Mouse (Mus musculus) 3T3-L1 (cell line): ENCODE data around the gene Ryr3.

Source experiments
- DNase-seq: peaks from one replicate; pipeline ENCODE4 v3.0.0-alpha.2; 2015; ENCODE audit warnings: low read depth, low spot score

Gene Ryr3

DNA sequence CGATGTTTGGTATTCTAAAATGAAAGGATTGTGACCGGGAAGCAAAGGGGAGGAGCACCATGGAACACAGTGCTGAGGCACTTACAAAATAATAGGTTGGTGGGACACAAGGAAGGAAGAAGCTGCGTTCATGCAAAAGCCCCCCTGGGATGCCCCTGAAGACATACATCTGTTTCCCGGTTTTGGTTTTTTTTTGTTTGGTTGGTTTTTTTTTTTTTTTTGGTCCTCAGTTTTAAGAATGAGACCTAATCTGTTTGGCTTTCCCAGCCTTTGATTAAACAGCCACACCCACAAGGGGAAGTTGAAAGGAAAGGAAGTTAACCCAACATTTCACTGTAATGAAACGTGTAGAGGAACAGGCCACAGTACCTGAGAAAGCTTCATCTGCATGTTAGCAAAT lies 560.8 kb downstream of the Ryr3 start:
- no peak for DNase-seq

DNA sequence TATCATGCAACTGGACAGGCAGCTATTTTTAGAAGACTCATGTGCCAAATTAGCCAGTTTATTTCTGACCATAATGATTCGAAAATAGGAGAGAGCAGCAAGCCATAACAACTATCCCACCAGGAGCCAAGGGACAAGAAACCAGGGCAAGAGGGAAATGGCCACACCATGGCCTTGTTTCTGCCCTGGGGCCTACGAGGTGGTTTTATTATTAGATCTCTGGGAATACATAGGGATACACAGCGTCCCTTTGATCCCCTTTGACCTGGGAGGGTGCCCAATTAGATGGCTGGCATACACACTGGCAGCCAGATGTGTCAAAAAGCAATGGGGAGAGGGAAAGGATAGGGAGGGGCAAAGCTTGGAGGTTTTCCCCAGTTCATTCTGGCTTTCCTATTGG lies 563.1 kb downstream of the Ryr3 start:
- DNase-seq, result no peak

DNA sequence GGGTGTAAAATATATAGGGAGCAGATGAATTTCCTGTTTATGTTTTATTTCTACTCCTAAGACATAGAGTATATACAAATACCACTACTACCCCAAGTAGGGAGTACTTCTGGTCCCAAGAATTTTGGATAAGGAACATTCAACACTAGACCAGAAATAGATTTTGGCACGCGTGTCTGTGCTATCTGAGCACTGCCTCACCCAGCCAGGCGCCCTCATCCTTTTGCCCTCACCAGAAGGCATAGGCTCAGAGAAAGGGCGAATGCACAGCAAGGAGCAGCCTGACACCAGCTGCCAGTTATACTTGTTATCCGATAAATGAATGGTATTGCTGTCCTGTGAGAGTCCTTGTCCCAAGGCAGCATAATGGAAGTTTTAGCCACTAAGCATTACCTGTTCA lies 579.7 kb downstream of the Ryr3 start:
- no peak for DNase-seq

DNA sequence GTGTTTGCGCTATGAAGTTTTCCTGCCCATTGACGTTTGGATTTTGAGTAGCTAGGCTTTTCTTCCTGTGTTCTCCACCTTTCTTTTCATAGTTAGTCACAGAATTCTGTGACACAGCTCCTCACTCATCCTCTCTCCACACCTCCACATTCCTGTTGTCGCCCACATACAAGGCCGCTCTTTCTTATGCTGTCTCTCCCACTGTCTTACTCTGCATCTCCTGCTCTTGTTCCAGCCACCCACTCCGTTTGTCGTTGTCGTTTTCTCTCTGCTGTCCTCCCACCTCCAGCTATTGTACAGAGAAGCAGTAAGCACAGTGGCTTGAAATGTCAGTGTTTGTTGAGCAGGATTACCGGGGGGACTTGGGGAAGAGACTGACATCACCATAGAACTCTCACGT lies 584.4 kb downstream of the Ryr3 start:
- DNase-seq, result no peak

DNA sequence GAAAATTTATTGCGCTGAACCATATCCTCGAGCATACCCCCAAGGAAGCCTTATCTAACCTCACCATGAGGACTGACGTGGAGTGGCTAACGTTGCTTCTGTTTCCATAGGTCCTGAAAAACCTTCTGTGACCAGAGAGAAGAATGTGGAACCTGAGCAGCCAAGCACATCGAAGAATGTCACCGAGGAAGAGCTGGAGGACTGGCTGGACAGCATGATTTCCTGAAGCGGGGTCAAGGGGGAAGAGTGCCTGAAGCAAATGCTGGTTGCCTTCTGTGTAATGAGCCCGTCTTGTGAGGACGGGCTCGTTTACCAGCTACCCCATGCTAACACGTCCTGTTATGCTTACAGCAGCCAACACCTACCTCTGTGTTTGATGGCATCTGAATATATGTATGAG lies 586.2 kb downstream of the Ryr3 start:
- DNase-seq, result no peak

DNA sequence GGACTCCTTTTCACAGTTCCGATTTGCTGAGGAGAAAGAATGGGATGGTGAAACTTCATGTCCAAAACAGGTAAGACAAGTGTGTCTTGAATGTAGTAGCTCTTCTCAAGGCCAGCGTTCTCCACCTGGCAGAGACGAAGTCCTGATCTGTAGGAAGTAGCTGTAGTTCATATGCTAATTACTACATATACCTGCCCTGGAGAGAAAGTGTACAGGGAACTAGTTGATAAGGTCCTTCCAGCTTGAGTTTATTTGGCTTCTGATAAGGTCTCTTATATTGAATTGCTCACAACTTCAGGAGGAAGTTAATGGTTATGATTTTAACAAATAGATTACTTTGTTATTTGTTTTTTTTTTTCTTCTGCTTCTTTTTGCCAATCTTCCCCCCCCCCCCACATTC lies 591.7 kb downstream of the Ryr3 start:
- DNase-seq, result no peak

DNA sequence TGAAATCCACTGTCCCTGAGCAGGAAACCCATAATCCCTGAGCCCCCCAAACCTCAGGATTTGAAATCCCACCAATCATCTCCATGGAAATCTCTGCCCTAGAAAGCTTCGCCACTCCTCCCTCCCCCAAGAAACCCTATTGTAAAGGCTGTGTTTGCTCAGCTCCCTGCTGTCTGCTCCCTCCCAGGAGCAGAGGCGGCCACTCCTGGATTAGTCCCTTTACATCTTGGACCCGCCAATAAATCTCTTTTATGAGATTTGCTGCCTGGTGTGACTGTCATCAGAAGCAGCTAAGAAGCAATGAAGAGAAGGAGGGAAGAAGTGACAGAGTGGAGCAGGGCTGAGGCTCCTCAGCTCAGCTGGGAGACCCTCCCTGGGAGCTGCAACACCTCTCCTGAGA lies 599.7 kb downstream of the Ryr3 start:
- no peak for DNase-seq

DNA sequence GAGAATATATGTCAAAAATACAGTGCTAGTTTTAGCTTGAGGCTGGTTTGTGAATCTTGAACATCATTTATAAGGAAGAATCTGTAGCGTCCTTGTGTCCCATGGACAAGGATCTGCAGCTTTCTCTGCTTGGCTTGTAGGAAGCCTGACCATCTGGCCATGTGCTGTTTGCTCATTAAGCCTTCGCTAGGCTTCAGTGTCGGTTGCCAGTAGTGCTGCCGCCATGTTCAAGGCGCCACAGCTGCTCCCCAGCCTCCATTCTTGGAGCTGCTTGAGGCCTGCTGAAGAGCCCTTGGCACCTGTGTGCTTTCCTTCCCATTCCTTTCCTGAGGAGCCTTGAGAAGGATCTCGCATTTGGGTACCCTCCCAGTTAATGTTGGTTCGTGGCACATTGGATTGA lies 602.5 kb downstream of the Ryr3 start:
- no peak for DNase-seq

DNA sequence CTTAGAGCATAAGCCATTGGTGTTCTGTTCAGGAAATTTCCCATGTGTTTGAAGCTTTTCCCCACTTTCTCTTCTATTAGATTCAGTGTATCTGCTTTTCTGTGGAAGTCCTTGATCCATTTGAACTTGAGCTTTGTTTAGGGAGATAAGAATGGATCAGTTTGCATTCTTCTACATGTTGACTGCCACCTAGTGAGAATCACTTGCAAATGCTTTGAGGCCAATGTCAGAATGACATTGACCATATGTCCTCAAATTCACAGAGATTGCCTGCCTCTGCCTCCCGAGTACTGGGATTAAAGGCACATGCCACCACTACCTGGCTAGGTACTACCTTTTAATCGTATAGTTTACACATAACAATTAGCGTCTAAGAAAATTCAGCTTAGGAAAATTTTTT lies 604.3 kb downstream of the Ryr3 start:
- DNase-seq, result peak; percentile 38

DNA sequence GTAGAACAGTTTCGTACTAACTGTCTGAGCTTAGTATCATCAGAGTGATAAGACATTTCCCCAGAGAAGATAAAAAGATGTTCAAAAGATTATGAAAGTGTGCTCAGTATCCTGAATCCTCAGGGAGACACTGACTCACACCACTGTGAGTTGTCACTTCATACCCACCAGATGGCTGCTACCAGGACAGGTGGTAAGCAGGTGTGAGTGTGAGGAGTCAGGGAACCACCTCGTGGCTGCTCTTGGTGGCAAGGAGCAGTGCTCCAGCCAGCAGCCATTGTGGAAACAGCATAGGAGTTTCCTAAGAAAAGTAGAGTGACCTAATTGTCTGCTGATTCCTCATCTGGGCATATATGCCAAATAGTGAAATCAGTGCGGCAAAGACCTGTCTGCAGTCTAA lies 610.4 kb downstream of the Ryr3 start:
- no peak for DNase-seq

DNA sequence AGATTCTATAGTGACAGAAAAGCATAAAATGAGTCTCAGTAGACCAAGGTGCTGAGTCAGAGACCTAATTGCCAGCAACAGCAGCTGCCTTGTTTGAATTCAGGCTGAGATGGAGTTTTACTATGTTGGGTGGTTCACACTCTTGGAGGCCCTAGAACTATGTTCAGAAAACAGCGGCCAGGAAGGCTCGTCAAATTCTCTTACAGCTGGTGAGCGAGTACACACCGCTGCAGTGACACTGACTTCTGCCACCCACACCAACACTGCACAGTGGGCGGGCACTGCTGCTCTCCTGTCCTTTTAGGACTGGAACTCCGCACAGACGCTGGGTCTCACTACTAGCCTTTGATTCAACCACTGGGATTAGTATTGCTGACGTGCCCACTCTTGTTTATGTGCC lies 614.4 kb downstream of the Ryr3 start:
- DNase-seq, result no peak

DNA sequence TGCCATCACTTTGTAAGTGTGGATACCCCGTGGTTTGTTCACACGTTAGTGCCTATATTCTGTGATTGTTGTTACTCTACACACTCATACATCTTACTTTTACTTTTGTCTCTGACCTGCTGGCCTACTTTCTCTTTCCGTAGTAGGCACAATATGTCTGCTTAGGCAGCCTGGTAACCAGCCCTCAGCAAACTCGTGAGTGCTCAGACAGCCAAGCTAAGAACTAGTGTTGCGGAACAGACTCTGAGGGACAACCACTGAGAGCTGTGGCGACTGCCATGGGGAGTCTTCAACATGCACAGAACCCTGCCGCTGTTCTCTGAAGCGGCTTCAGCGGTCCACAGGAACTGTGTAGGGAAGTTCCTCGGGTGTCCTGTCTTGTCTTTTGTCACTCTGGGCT lies 616.7 kb downstream of the Ryr3 start:
- DNase-seq, result no peak

DNA sequence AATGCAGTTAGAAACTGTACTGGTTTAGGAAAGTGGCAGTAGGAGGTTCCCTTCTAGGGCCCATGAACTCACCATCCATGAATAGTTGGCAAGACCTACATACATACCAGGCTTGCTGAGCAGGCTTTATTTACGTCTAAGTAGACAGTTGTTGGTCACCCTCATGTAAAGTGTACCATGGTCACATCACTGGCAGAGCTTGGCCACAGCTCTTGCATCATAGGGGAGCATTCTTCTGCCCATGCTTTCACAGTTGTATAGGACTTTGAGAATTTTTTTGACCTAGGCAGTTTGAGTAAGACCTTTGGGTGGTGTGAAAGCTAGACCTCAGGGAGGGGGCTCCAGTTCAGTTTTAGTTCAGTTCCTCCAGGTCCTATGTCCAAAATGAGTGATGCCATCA lies 619.8 kb downstream of the Ryr3 start:
- DNase-seq, result no peak

DNA sequence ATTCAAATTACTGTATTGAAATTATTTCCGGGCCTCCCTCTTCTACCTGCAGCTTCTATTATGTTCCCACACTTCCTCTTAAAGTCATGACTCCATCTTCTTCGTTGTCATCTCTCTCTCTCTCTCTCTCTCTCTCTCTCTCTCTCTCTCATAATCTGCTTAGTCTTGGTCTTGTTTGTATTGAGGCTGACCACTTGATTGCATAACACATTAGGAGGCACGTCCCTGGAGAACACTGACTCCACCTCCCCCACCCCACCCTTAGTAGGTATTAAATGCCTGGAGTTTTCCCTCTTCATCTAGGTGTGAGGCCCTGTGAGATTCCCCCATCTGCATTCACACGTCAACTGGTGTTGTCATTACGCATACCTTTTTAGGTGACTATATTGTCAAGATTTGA lies 620.5 kb downstream of the Ryr3 start:
- no peak for DNase-seq

DNA sequence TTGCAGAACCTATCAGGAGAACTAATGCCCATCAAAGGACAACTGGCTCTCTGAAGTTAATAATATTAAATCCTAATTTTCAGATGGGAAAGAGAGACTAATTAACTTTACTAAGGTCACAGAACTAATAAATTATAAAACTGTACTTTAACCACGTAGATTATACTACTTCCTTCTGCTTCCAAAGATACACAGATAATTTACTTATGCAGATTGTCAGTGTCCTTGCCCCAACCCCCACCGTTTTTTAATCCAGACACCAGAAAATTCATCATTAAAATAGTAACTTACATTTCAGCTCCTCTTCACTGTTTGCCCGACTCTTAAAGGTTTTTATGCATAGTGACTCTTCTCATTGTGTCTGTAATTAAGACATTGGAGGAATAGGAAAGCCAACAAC lies 621.1 kb downstream of the Ryr3 start:
- no peak for DNase-seq

DNA sequence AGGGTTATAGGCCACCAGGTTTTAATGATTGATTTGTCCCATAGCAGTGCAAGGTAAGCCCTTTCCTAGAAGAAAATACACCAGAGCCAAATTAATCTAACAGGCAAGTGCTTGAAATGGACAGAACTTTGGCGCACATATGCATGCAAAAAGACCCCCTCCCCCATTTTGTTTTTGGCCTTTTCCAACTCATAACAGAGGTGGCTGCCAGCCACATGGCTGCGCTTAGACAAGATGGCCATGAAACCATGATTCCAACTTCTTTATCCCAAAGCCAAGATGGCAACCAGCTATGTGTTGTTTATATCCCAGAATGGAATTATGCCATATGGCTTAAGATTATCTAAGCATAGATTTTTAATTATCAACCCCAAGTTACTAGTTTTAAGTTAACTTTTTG lies 623.1 kb downstream of the Ryr3 start:
- DNase-seq, result no peak

DNA sequence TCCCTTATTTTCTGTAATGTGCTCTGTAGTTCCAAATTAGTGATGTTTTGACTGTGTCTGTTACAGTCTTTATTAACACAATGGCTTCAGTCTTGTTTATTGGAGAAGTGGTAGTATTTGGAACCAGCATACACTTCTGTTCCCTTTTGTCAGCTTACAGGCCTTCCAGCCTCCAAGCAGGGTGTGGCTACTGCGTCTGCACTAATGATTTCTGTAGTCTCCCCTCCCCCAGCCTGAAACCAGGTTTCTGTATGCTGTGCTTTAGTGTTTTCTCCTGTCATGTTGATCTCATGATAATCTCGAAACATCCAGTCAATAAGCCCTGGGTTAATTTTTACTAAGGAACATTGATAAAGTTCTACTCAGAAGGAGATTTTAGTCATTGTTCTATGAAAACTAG lies 623.6 kb downstream of the Ryr3 start:
- no peak for DNase-seq

DNA sequence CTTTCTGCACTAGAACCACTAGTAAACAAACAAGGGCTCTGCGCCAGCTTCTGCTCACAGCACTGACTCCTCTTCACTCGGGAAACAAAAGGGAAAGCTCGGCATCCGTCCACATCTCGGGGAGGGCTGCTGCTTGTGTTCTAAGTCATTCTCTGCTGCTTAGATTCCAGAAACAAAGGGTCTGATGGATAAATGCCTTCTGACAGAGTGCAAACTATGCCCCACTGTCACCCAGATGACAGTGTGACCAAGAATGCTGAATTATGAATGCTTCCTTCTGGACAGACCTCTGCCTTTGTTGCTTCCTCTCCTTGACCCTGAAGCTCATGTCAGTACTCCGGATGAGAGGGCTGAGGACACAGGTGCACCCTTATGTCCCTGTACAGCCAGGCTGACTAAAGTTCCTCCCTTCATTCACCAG lies 625.4 kb downstream of the Ryr3 start:
- no peak for DNase-seq

DNA sequence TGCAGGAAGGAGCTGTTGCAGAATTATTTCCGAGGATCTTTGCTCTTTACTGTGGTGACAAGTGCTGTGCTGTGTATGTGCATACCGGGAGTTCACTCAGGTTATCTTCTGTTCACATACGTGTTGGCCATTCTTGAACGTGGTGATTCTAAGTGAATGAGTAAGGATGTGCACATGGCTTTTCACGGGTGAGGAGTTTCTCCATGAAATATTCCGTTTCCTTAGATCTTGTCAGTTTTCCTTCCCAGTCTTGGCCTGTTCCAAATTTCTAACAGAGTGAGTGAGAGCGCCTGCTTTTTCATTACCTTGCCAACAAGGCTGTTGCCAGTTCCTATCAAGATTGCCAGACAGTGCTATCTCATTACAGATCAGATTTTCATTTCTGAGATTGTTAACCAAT lies 625.9 kb downstream of the Ryr3 start:
- DNase-seq, result no peak
